Mouse (Mus musculus) adrenal gland, adult 2 months (tissue): ENCODE results near the gene Angptl1. TPM values are rescaled to one million over a fixed set of nuclear protein-coding genes. Genes with fewer than 3 reads are reported as not detected.

ENCODE experiments used
- DNase-seq: peaks from one replicate; pipeline ENCODE4 v3.0.0; 2021
- polyA plus RNA-seq: library from polyadenylated mRNA; depleted of rRNA; stranded (reverse); fragments of >200 nt; gene quantifications from 2 replicates; pipeline ENCODE4 v1.2.3, GENCODE M21; 2012; rRNA removed
- total RNA-seq, 2 experiments: library from RNA; stranded (reverse); gene quantifications; 2 replicates each; pipeline ENCODE4 v1.2.3; 2021

Angptl1 gene
- total and polyA plus RNA-seq, 3 experiments = 3.0 to 6.1 (median 4.7) TPM

- DNase-seq = no peak
Observed at GRCm38 (mm10) chr1:156870616-156871015, 32.3 kb downstream of the Angptl1 start.

- peak; percentile 59 for DNase-seq
Observed at GRCm38 (mm10) chr1:156884782-156885181, 46.4 kb downstream of the Angptl1 start.

- DNase-seq = no peak
Observed at GRCm38 (mm10) chr1:156885879-156886278, 47.5 kb downstream of the Angptl1 start.

- DNase-seq = no peak
Observed at GRCm38 (mm10) chr1:156888830-156889229, 50.5 kb downstream of the Angptl1 start.

- no peak for DNase-seq
Observed at GRCm38 (mm10) chr1:156891561-156891960, 53.2 kb downstream of the Angptl1 start.

- DNase-seq = no peak
Observed at GRCm38 (mm10) chr1:156901689-156902088, 63.3 kb downstream of the Angptl1 start.

- no peak for DNase-seq
Observed at GRCm38 (mm10) chr1:156903899-156904298, 65.5 kb downstream of the Angptl1 start.

GRCm38 (mm10) chr1:156905660-156906059, 67.3 kb downstream of the Angptl1 start:
- DNase-seq = no peak

GRCm38 (mm10) chr1:156909265-156909664, 70.9 kb downstream of the Angptl1 start:
- no peak for DNase-seq

- no peak for DNase-seq
Observed at GRCm38 (mm10) chr1:156909866-156910265, 71.5 kb downstream of the Angptl1 start.

Other genes with a start within 250 kb of the Angptl1 start
- gene Tor3a, start 164.2 kb upstream of the Angptl1 start, total RNA-seq = 10 to 100 TPM; 15.1 to 24.6 TPM
- gene Tor3a, start 164.2 kb upstream of the Angptl1 start, polyA plus RNA-seq = 21.5 and 48.9 TPM in 2 replicates
- 10 to 100 TPM; 55.3 to 56.0 TPM for gene Fam20b, start 119.5 kb upstream of the Angptl1 start, total RNA-seq
- gene Fam20b, start 119.5 kb upstream of the Angptl1 start, polyA plus RNA-seq = 6.7 and 9.8 TPM in 2 replicates
- 10 to 100 TPM; 18.9 to 24.7 TPM for gene Ralgps2, start 101.1 kb downstream of the Angptl1 start, total RNA-seq
- 4.6 and 5.1 TPM in 2 replicates for gene Ralgps2, start 101.1 kb downstream of the Angptl1 start, polyA plus RNA-seq